Mouse (Mus musculus) liver, embryonic 16.5 days (tissue): Measurements from ENCODE around the gene AI597479. TPM values are rescaled to one million over a fixed set of nuclear protein-coding genes. Genes with fewer than 3 reads are reported as not detected.
"Not testable (repeated sequence)": the region's sequence is repeated elsewhere in the genome, so short reads cannot be mapped to it uniquely, and the experiment has no call there.

Experiments used
- ATAC-seq: fragments of 200-750 bp; cut with Nextera tagmentation; 2 replicates; pipeline ENCODE4 v1.8.0; 2017; ENCODE audit warnings: low read depth, mild to moderate bottlenecking, moderate number of reproducible peaks, moderate library complexity
- H3K27ac ChIP-seq: fragments of 300-500 bp; sonication (generic); 2 replicates; pipeline ENCODE4 v1.5.1; 2014; ENCODE audit warnings: mild to moderate bottlenecking, low read length
- H3K27me3 ChIP-seq: fragments of 300-500 bp; sonication (generic); 2 replicates; pipeline ENCODE4 v1.6.1; 2014; ENCODE audit warnings: low read depth, low read length, mixed read lengths; ENCODE audit not compliant: control insufficient read depth, insufficient read depth
- H3K36me3 ChIP-seq: fragments of 300-500 bp; sonication (generic); 2 replicates; pipeline ENCODE4 v1.6.1; 2014; ENCODE audit warnings: mild to moderate bottlenecking; ENCODE audit not compliant: control insufficient read depth, insufficient read depth
- H3K4me1 ChIP-seq: fragments of 300-500 bp; sonication (generic); 2 replicates; pipeline ENCODE4 v1.6.1; 2014; ENCODE audit warnings: low read depth, low read length, mixed read lengths; ENCODE audit not compliant: control insufficient read depth
- H3K4me2 ChIP-seq: fragments of 300-500 bp; sonication (generic); 2 replicates; pipeline ENCODE4 v1.6.1; 2014; ENCODE audit warnings: low read depth, low read length, mixed read lengths
- H3K4me3 ChIP-seq: fragments of 300-500 bp; sonication (generic); 2 replicates; pipeline ENCODE4 v1.5.1; 2014; ENCODE audit warnings: low read depth, mild to moderate bottlenecking, low read length
- H3K9ac ChIP-seq: fragments of 300-500 bp; sonication (generic); 2 replicates; pipeline ENCODE4 v1.6.1; 2014; ENCODE audit warnings: low read depth, low read length
- H3K9me3 ChIP-seq: fragments of 300-500 bp; sonication (generic); replicated peaks from 2 replicates; pipeline ENCODE4 v1.6.1; 2016; ENCODE audit warnings: low read length; ENCODE audit not compliant: control insufficient read depth
- WGBS: fragments of 180-500 bp; shearing (Covaris S2); extraction: QIAGEN DNeasy Blood & Tissue Kit; methylation state at CpG from one replicate; pipeline ENCODE4 v1.1.7; 2014; ENCODE audit not compliant: insufficient replicate concordance; 5-methylcytosine and 5-hydroxymethylcytosine counted together
- polyA plus RNA-seq: library from polyadenylated mRNA; unstranded; fragments of >200 nt; fragmentation: Nextera tagmentation; extraction: Ambion mirVana; gene quantifications from 2 replicates; pipeline ENCODE4 v1.2.1, GENCODE M21; 2015

Gene AI597479
- polyA plus RNA-seq, 1 experiment from 2014 or later: 7.9 TPM

DNA sequence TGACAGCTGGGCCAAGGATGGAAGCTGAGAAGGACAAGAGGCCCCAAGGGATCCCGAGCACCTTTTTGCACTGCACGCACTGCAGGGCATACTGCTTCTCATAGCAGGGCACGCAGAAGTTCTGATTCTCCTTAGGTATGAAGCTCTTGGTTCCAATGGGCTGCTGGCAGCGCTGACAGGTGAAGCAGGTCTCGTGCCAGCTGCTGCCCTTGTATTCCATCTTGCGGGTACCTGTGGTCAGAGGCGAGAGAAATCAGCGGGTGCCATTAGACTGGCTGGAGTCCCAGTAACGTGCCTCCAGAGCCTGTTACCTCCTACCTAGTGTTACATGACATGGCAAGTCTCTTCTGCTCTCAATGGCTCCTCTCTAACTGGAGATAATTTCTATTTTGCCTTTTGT is 33.1 kb downstream of the AI597479 start:
- Histone ChIP-seq H3K9me3 (no peaks in the 10 kb centered on the region), H3K36me3 (no peaks in the 10 kb centered on the region), H3K4me3 (no peak overlapping the region), H3K27me3 (no peaks in the 10 kb centered on the region), H3K4me1 (no peaks in the 10 kb centered on the region), H3K9ac (no peak overlapping the region), H3K27ac (no peak overlapping the region), H3K4me2 (no peak overlapping the region)
- WGBS: 69% methylated on average over 9 of the region's 9 CpGs
- ATAC-seq: no peak

DNA sequence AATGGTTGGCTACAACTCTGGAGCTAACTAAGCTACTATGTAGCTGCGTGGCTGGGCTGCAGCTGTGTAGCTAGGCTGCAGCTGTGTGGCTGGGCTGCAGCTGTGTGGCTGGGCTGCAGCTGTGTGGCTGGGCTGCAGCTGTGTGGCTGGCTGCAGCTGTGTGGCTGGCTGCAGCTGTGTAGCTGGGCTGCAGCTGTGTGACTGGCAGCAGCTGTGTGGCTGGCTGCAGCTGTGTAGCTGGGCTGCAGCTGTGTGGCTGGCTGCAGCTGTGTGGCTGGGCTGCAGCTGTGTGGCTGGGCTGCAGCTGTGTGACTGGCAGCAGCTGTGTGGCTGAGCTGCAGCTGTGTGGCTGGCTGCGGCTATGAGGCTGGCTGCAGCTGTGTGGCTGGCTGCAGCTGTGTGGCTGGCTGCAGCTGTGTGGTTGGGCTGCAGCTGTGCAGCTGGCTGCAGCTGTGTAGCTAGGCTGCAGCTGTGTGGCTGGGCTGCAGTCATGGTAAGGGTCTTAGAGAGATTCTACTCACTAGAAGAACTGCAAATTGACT is 38.0 kb downstream of the AI597479 start:
- H3K27me3 ChIP-seq, H3K4me2 ChIP-seq, H3K4me3 ChIP-seq, H3K36me3 ChIP-seq, H3K9ac ChIP-seq, H3K27ac ChIP-seq, H3K9me3 ChIP-seq, ATAC-seq, H3K4me1 ChIP-seq: not testable (repeated sequence)
- 45% methylated on average over 2 of the region's 2 CpGs for WGBS

- Histone ChIP-seq H3K36me3 (no peaks in the 10 kb centered on the region), H3K4me3 (no peak overlapping the region), H3K9me3 (no peaks in the 10 kb centered on the region), H3K4me1 (no peaks in the 10 kb centered on the region), H3K27ac (no peak overlapping the region), H3K27me3 (no peaks in the 10 kb centered on the region), H3K4me2 (no peak overlapping the region), H3K9ac (no peak overlapping the region)
- WGBS: 68% methylated on average over 5 of the region's 5 CpGs
- no peak for ATAC-seq
These were observed 38.8 kb downstream of the AI597479 start for GRCm38 (mm10) chr1:43137334-43137733.

DNA sequence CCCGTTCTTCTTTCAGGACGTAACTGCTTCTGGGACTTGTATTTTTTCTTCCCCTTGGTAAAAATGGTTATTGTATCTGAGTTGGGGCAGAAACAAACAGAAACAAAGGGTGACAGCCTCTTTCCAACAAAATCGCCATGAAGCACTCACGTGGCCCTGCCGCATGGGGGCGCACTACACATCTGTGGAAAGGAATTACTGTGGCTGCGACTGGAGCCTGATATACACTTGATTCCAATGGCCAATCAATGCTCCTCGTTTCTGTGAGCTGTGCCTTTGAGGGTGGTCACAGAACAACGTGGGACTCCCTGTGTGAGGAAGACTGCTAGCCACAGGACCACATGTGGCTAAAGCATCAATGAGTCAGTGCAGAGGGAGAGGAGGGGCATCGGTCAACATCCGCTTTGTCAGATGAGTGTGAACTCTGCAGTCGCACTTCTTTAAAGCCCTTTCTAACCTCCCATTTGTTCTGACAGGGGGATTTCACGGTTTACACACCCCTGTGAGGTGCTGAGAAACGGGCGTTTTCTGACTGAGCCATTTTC is 39.8 kb downstream of the AI597479 start:
- Histone ChIP-seq H3K4me1 (no peaks in the 10 kb centered on the region), H3K9ac (no peak overlapping the region), H3K27me3 (no peaks in the 10 kb centered on the region), H3K36me3 (no peaks in the 10 kb centered on the region), H3K4me2 (no peak overlapping the region), H3K4me3 (no peak overlapping the region), H3K9me3 (no peaks in the 10 kb centered on the region), H3K27ac (no peak overlapping the region)
- no peak for ATAC-seq
- 59% methylated on average over 15 of the region's 15 CpGs for WGBS

- Histone ChIP-seq H3K4me3 (no peak overlapping the region), H3K9ac (no peak overlapping the region), H3K9me3 (no peaks in the 10 kb centered on the region), H3K4me2 (no peak overlapping the region), H3K27me3 (no peaks in the 10 kb centered on the region), H3K27ac (no peak overlapping the region), H3K36me3 (no peaks in the 10 kb centered on the region), H3K4me1 (no peaks in the 10 kb centered on the region)
- 47% methylated on average over 8 of the region's 8 CpGs for WGBS
- ATAC-seq: no peak; the same call in 1 of the 2 replicates
These were observed 41.2 kb downstream of the AI597479 start for GRCm38 (mm10) chr1:43139587-43140266.

DNA sequence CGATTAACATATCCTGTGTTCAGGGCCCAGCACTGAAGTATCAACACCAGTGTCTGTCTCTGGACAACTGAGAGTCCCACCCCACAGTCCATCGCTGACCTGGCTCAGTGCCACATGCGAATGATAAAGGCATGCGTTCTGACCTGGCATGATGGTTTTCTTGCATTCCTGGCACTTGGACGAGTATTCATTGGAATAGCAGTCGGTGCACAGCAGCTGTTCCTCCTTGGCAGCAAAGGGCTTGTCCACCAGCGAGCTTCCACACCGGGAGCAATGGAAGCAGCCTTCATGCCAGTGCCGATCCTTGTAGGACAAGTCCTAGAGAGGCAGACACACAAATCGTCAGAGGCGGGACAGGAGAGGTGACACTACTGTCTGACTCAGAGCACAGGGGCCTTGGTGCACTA is 43.0 kb downstream of the AI597479 start:
- Histone ChIP-seq H3K27ac (no peak overlapping the region), H3K4me1 (no peaks in the 10 kb centered on the region), H3K27me3 (no peaks in the 10 kb centered on the region), H3K9me3 (no peaks in the 10 kb centered on the region), H3K36me3 (no peaks in the 10 kb centered on the region), H3K4me2 (no peak overlapping the region), H3K4me3 (no peak overlapping the region), H3K9ac (no peak overlapping the region)
- WGBS: 68% methylated on average over 11 of the region's 11 CpGs
- ATAC-seq: no peak

DNA sequence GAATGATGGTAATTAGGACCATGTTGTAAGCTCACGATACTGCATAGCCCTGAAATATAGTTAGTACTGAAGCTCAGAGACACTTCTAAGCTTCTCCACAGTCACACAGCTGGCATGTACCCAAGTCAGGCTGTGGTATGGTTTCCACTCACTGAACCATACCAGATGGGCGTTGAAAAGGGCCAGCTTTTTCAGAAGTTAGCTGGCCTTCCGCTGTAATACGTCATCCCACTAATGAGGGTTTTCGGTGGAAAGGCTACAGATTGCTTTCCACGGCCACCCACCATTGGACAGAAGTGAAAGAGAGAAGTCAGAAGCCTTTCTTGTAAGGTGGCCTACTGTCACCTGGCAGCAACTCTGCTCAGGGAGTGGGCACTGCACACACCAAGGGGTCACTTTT is 44.3 kb downstream of the AI597479 start:
- Histone ChIP-seq H3K9me3 (no peaks in the 10 kb centered on the region), H3K4me2 (no peak overlapping the region), H3K4me1 (no peaks in the 10 kb centered on the region), H3K27ac (no peak overlapping the region), H3K9ac (no peak overlapping the region), H3K36me3 (no peaks in the 10 kb centered on the region), H3K4me3 (no peak overlapping the region), H3K27me3 (no peaks in the 10 kb centered on the region)
- ATAC-seq: no peak
- WGBS: 69% methylated on average over 6 of the region's 6 CpGs

DNA sequence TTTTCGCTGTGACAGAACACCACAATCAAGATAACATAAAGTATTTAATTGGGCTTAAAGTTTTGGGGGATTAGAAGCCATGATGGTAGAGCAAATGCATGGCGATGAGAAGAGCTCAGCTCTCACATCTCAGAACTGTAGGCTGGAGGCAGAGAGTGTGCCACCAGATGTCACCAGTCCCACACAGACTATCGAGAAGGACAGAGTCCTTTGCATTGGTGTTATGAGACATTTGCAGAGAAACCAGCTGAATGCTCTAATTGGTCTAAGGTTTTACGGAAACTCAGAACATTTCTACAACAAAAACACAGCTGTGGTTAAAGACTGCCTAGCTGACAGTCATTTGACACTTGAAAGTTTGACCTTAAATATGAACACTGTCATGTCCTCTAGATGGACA is 44.8 kb downstream of the AI597479 start:
- H3K9ac ChIP-seq: no peak overlapping the region
- no peak overlapping the region for H3K4me2 ChIP-seq
- H3K4me1 ChIP-seq: no peaks in the 10 kb centered on the region
- no peaks in the 10 kb centered on the region for H3K27me3 ChIP-seq
- H3K36me3 ChIP-seq: no peaks in the 10 kb centered on the region
- 70% methylated on average over 4 of the region's 4 CpGs for WGBS
- no peak overlapping the region for H3K27ac ChIP-seq
- no peak for ATAC-seq
- H3K4me3 ChIP-seq: no peak overlapping the region
- no peaks in the 10 kb centered on the region for H3K9me3 ChIP-seq

DNA sequence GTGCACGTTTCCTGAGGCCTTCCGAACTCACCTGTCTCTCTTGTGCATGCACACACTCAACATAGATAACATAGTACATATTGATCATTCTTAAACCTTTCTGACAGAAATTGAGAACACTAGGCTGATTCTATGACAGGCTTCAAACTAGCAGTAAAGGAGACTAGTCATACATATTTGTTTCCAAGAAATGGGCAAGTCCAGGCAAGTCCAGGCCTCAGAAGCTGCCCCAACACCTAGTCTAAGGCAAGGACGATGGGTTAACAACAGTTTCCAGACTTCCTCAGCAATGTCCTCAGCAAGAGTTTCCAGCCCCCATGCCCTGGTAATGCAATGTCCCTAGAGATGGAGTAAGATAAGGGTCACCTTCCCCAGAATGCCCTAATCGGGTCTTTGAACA is 45.3 kb downstream of the AI597479 start:
- Histone ChIP-seq H3K36me3 (no peaks in the 10 kb centered on the region), H3K9me3 (no peaks in the 10 kb centered on the region), H3K4me2 (no peak overlapping the region), H3K9ac (no peak overlapping the region), H3K4me3 (no peak overlapping the region), H3K4me1 (no peaks in the 10 kb centered on the region), H3K27ac (no peak overlapping the region), H3K27me3 (no peaks in the 10 kb centered on the region)
- ATAC-seq: no peak
- 63% methylated on average over 4 of the region's 4 CpGs for WGBS
